In the genomic region with DNA sequence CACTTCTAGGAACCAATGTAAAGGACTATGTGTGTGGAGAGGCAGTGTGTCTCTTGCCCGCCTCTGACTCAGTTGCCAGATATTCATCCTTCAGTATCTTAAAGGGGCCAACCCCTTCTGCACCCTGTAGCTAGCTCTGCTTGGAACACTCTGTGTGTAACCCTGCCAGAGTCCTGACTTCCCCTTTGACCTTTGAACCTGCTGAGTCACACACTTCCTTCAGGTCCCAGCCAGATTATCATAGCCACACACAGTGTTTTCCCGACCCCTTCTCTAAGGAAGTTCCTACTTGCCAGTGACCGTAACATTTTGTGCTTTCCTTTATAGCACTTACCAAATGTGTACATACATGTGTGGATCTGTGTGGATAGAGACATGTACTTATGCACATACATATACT, we compare ENCODE assay signal across 13 mouse cellular contexts.
DNase-seq lines count a peak whose midpoint lies in the region; ATAC-seq and TF ChIP-seq lines count a peak whose summit lies in the region.
"Had no signal": no experiment of that assay in that cellular context is flagged by ENCODE, and none has a peak within 500 bp of the region (broad histone marks: within the 10 kb centered on the region; RNA-seq: fewer than 3 reads in every experiment).

No protein-coding gene starts in this region.

- no peak for TF ChIP-seq EP300 in liver, postnatal 0 days (IDR thresholded peaks at IDR 0.05; ENCODE audit: low read depth)

- TF ChIP-seq CTCF in liver, postnatal 0 days (IDR thresholded peaks at IDR 0.05; ENCODE audit: low read depth), result no peak

- peak; percentile 25; the same call in 1 of the 2 replicates for ATAC-seq in liver, postnatal 0 days
- ATAC-seq: inflammation-experienced regulatory T-cells, adult 6 months had no signal

- DNase-seq in heart, adult 11 months, result peak; percentile 98
- no peak for DNase-seq in heart, postnatal 4 days
- no peak for DNase-seq in liver, postnatal 0 days
- DNase-seq in liver, result no peak
- DNase-seq in kidney, adult 9 months, result peak; percentile 88
- peak; percentile 48 for DNase-seq in skeletal muscle tissue, adult 2 months (ENCODE audit: low read depth, low spot score)
- no peak for DNase-seq in cerebellum, postnatal 14 days
- no peak for DNase-seq in right cerebral cortex, postnatal 10 days (ENCODE audit: low spot score in 2 of 2)
- DNase-seq: cerebellum, postnatal 10 days; layer of hippocampus, adult 9-11 months; liver, embryonic 13.5 days had no signal

- WGBS in liver, postnatal 0 days (ENCODE audit: insufficient replicate concordance), result 38% methylated on average over 3 of the region's 3 CpGs

- H3K36me3 ChIP-seq in liver, postnatal 0 days (replicated peaks; ENCODE audit: insufficient read depth, low read length), result no peaks in the 10 kb centered on the region
- H3K36me3 ChIP-seq: hindbrain, embryonic 10.5 days; liver, embryonic 13.5 days had no signal

- peaks cover 1% of the 10 kb centered on the region; the same call in 1 of the 2 replicates for H3K27me3 ChIP-seq in liver, postnatal 0 days (ENCODE audit: insufficient read depth, low read length)
- H3K27me3 ChIP-seq: liver, embryonic 13.5 days had no signal

- H3K9me3 ChIP-seq in liver, postnatal 0 days (ENCODE audit: low read length), result no peaks in the 10 kb centered on the region
- H3K9me3 ChIP-seq: hindbrain, embryonic 10.5 days; liver, embryonic 13.5 days had no signal

- no peak overlapping the region for H3K27ac ChIP-seq in liver, postnatal 0 days (ENCODE audit: low read depth)
- H3K27ac ChIP-seq: hindbrain, embryonic 10.5 days; liver, embryonic 13.5 days had no signal

- H3K4me3 ChIP-seq in liver, postnatal 0 days (ENCODE audit: low read depth, low read length), result no peak overlapping the region
- H3K4me3 ChIP-seq: hindbrain, embryonic 10.5 days; liver, embryonic 13.5 days had no signal

- H3K9ac ChIP-seq in liver, postnatal 0 days (replicated peaks), result no peak overlapping the region
- H3K9ac ChIP-seq: liver, embryonic 13.5 days had no signal

- no peak overlapping the region for H3K4me2 ChIP-seq in liver, postnatal 0 days (ENCODE audit: low read depth, low read length)
- H3K4me2 ChIP-seq: liver, embryonic 13.5 days had no signal

- peaks cover 5% of the 10 kb centered on the region; the same call in 1 of the 2 replicates for H3K4me1 ChIP-seq in liver, postnatal 0 days (ENCODE audit: insufficient read depth)

Comparison
In these comparisons a context has a peak if more than half of its experiments do, and no peak if none do; other contexts are left out.
1. DNase-seq: peak in heart, adult 11 months (single experiment), kidney, adult 9 months (single experiment) and skeletal muscle tissue, adult 2 months (single experiment); none in heart, postnatal 4 days (single experiment), liver, postnatal 0 days (single experiment), liver (single experiment), cerebellum, postnatal 14 days (0 of 2) and right cerebral cortex, postnatal 10 days (0 of 2).